11 mouse cellular contexts compared by ENCODE assay signal in the genomic region with DNA sequence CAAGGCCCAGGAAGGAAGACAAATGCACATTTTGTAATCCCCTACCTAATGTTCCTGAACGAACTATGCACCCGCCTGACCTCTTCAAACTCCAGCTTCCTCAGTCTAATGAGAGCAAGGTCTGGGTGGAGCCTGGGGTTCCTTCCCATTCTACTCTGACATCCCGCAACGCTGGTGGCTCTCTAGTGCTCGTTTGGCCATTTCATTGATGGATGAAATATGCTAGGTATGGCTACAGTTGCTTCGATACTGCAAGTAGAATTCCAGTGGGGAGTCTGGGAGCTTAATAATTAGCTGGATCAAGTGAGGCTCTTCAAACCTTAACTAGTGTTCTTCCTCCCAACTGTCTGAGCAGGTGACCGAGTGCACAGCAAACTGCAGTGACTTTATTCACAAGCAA. TPM values are rescaled to one million over a fixed set of nuclear protein-coding genes. Genes with fewer than 3 reads are reported as not detected.
DNase-seq lines count a peak whose midpoint lies in the region; ATAC-seq and TF ChIP-seq lines count a peak whose summit lies in the region.
"Had no signal": no experiment of that assay in that cellular context is flagged by ENCODE, and none has a peak within 500 bp of the region (broad histone marks: within the 10 kb centered on the region; RNA-seq: fewer than 3 reads in every experiment).

No protein-coding gene starts in this region.

- H3K4me1 ChIP-seq in heart, embryonic 10.5 days: peaks cover 18% of the 10 kb centered on the region
- H3K4me1 ChIP-seq in lung, postnatal 0 days (ENCODE audit: insufficient read depth, low read depth, low read length): no peaks in the 10 kb centered on the region
- peaks cover 22% of the 10 kb centered on the region for H3K4me1 ChIP-seq in kidney, embryonic 15.5 days

- no peak for DNase-seq in heart, embryonic 10.5 days (ENCODE audit: low spot score)
- no peak for DNase-seq in heart, adult 18-20 months
- peak; percentile 57 for DNase-seq in lung, postnatal 0 days (ENCODE audit: low spot score)
- no peak for DNase-seq in lung, postnatal 4 days
- no peak for DNase-seq in thymus, postnatal 36 days
- no peak for DNase-seq in adrenal gland, postnatal 36 days
- DNase-seq: cerebellum, adult 11-12 months; thymus, postnatal 14 days had no signal

- no peak for TF ChIP-seq EP300 in lung, postnatal 0 days (IDR thresholded peaks at IDR 0.05)

- no peaks in the 10 kb centered on the region for H3K9me3 ChIP-seq in heart, embryonic 10.5 days
- no peaks in the 10 kb centered on the region for H3K9me3 ChIP-seq in lung, postnatal 0 days (ENCODE audit: low read length)
- no peaks in the 10 kb centered on the region for H3K9me3 ChIP-seq in kidney, embryonic 15.5 days (replicated peaks)
- H3K9me3 ChIP-seq: embryonic facial prominence, embryonic 12.5 days had no signal

- no peak overlapping the region for H3K27ac ChIP-seq in heart, embryonic 10.5 days
- 0 out of 2 replicates have a peak overlapping the region, but pooled peaks have one; percentile 35 for H3K27ac ChIP-seq in lung, postnatal 0 days (ENCODE audit: low read length)
- no peak overlapping the region for H3K27ac ChIP-seq in kidney, embryonic 15.5 days
- H3K27ac ChIP-seq: embryonic facial prominence, embryonic 12.5 days had no signal

- TF ChIP-seq CTCF in lung, postnatal 0 days (IDR thresholded peaks at IDR 0.05): no peak

- H3K4me2 ChIP-seq in lung, postnatal 0 days (replicated peaks; ENCODE audit: low read depth, low read length): peak overlapping the region; percentile 30
- H3K4me2 ChIP-seq in kidney, embryonic 15.5 days: peak overlapping the region; percentile 39

- H3K27me3 ChIP-seq in heart, embryonic 10.5 days (ENCODE audit: insufficient read depth, poor library complexity, severe bottlenecking): 0 out of 2 replicates have a peak, but pooled peaks cover 3% of the 10 kb centered on the region
- no peaks in the 10 kb centered on the region for H3K27me3 ChIP-seq in lung, postnatal 0 days (replicated peaks; ENCODE audit: insufficient read depth, low read length)
- no peaks in the 10 kb centered on the region for H3K27me3 ChIP-seq in kidney, embryonic 15.5 days
- H3K27me3 ChIP-seq: embryonic facial prominence, embryonic 12.5 days had no signal

- H3K36me3 ChIP-seq in heart, embryonic 10.5 days: no peaks in the 10 kb centered on the region
- H3K36me3 ChIP-seq in lung, postnatal 0 days (ENCODE audit: insufficient read depth, low read length): no peaks in the 10 kb centered on the region
- no peaks in the 10 kb centered on the region for H3K36me3 ChIP-seq in kidney, embryonic 15.5 days
- H3K36me3 ChIP-seq: embryonic facial prominence, embryonic 12.5 days had no signal

- no peak overlapping the region for H3K9ac ChIP-seq in lung, postnatal 0 days (replicated peaks; ENCODE audit: low read depth)
- no peak overlapping the region for H3K9ac ChIP-seq in kidney, embryonic 15.5 days
- H3K9ac ChIP-seq: embryonic facial prominence, embryonic 12.5 days had no signal

- peak overlapping the region; percentile 31 for H3K4me3 ChIP-seq in heart, embryonic 10.5 days
- H3K4me3 ChIP-seq in lung, postnatal 0 days (ENCODE audit: low read depth, low read length): no peak overlapping the region
- no peak overlapping the region for H3K4me3 ChIP-seq in kidney, embryonic 15.5 days (replicated peaks)
- H3K4me3 ChIP-seq: embryonic facial prominence, embryonic 12.5 days had no signal

- ATAC-seq in lung, postnatal 0 days: peak; percentile 57
- ATAC-seq in kidney, embryonic 15.5 days (replicated peaks; ENCODE audit: low FRiP score): peak; percentile 25; the same call in 1 of the 2 replicates
- ATAC-seq in megakaryocyte, adult 5-6 weeks (ENCODE audit: poor library complexity, severe bottlenecking): peak; percentile 79

- 58% methylated on average over 7 of the region's 7 CpGs for WGBS in heart, embryonic 10.5 days
- 29% methylated on average over 7 of the region's 7 CpGs for WGBS in lung, postnatal 0 days
- 30% methylated on average over 7 of the region's 7 CpGs for WGBS in kidney, embryonic 15.5 days

RNA-seq across cellular contexts. Expression of gene Gm42791, which starts 26.2 kb away (rescaled TPM):
- 0.57 and 2.6 TPM in 2 replicates for polyA plus RNA-seq in heart, embryonic 10.5 days (2016; fragmentation: Nextera tagmentation; extraction: Ambion mirVana)
- 1 to 10 TPM; 2.7 to 5.3 TPM for total RNA-seq in heart, adult 18-20 months (2021)
- polyA plus RNA-seq in lung, postnatal 0 days (2015; fragmentation: Nextera tagmentation; extraction: Ambion mirVana): 0.78 and 1.2 TPM in 2 replicates
- polyA plus RNA-seq in kidney, embryonic 15.5 days (2015; fragmentation: Nextera tagmentation; extraction: Ambion mirVana): 3.2 TPM in 1 of 2 replicates, not detected in the other
- total RNA-seq in megakaryocyte, adult 5-6 weeks (2015): not detected in 2 replicates
- total RNA-seq in megakaryocyte, adult 5-6 weeks (2017): not detected in 2 replicates
- total RNA-seq in adrenal gland, postnatal 36 days (2021): 1 to 10 TPM; 4.2 to 5.7 TPM

Comparison
In these comparisons a context has a peak if more than half of its experiments do, and no peak if none do; other contexts are left out.
1. ATAC-seq: peak in every context shown above with its lines; median percentile 79 in megakaryocyte, adult 5-6 weeks; 57 in lung, postnatal 0 days; 25 in kidney, embryonic 15.5 days.